Mouse (Mus musculus) forebrain, embryonic 14.5 days (tissue): ENCODE results near the gene 2210016F16Rik. TPM values are rescaled to one million over a fixed set of nuclear protein-coding genes. Genes with fewer than 3 reads are reported as not detected.

Experiments used
- microRNA counts: library from miRNA; unstranded; fragments of <30 nt; microRNA quantifications from one replicate; lab custom pipeline; 2016
- microRNA-seq: library from miRNA; unstranded; fragments of <30 nt; microRNA quantifications from one replicate; pipeline ENCODE4, GENCODE M21; 2016
- polyA plus RNA-seq: library from polyadenylated mRNA; unstranded; fragments of >200 nt; fragmentation: Nextera tagmentation; extraction: Ambion mirVana; gene quantifications from 2 replicates; pipeline ENCODE4 v1.2.1, GENCODE M21; 2014

2210016F16Rik gene
- polyA plus RNA-seq, 1 experiment from 2014 or later: 28.9 TPM

MicroRNAs encoded within 50 kb of the gene (microRNA counts, 519-probe panel; counts per million panel counts)
- 4,601 counts per million, percentile 62 among the panel's probes with 10 or more counts for microRNA mmu-miR-7a (lab: Ali Mortazavi, UCI)

Small RNA genes lying within 50 kb of the gene (microRNA-seq; reads per million reads assigned to microRNA genes)
- 752 reads per million, percentile 79 among the genes with 10 or more reads in this experiment for gene Mir7-1

Other genes with a start within 250 kb of the 2210016F16Rik start
- gene Idnk, start 227.6 kb downstream of the 2210016F16Rik start, polyA plus RNA-seq: 58.6 and 72.4 TPM in 2 replicates
- 95.9 and 108 TPM in 2 replicates for gene Ubqln1, start 169.6 kb downstream of the 2210016F16Rik start, polyA plus RNA-seq
- gene Gkap1, start 109.5 kb downstream of the 2210016F16Rik start, polyA plus RNA-seq: 23.3 and 24.2 TPM in 2 replicates
- 1.2 and 1.3 TPM in 2 replicates for gene Kif27, start 26.1 kb downstream of the 2210016F16Rik start, polyA plus RNA-seq
- gene Rmi1, start 17.0 kb upstream of the 2210016F16Rik start, polyA plus RNA-seq: 23.8 and 24.6 TPM in 2 replicates
- gene Hnrnpk, start 18.1 kb upstream of the 2210016F16Rik start, polyA plus RNA-seq: 1,944 and 2,007 TPM in 2 replicates
- gene Slc28a3, start 225.7 kb upstream of the 2210016F16Rik start, polyA plus RNA-seq: not detected in 2 replicates